Mouse (Mus musculus) lung, postnatal 0 days (tissue): ENCODE data around the gene Spryd3. TPM values are rescaled to one million over a fixed set of nuclear protein-coding genes. Genes with fewer than 3 reads are reported as not detected.
"Not testable (repeated sequence)": the region's sequence is repeated elsewhere in the genome, so short reads cannot be mapped to it uniquely, and the experiment has no call there.

ENCODE experiments used
- ATAC-seq: fragments of 200-750 bp; cut with Nextera tagmentation; 2 replicates; pipeline ENCODE4 v1.8.0; 2017; ENCODE audit warnings: moderate library complexity
- DNase-seq: peaks from one replicate; pipeline ENCODE4 v3.0.0-alpha.2; 2016; ENCODE audit warnings: low spot score
- H3K27ac ChIP-seq: fragments of 300-500 bp; sonication (generic); 2 replicates; pipeline ENCODE4 v1.5.1; 2014; ENCODE audit warnings: antibody characterized with exemption, mild to moderate bottlenecking, low read length, mixed read lengths
- H3K27me3 ChIP-seq: fragments of 300-500 bp; sonication (generic); replicated peaks from 2 replicates; pipeline ENCODE4 v1.6.1; 2014; ENCODE audit warnings: low read length, mixed read lengths; ENCODE audit not compliant: insufficient read depth
- H3K36me3 ChIP-seq: fragments of 300-500 bp; sonication (generic); 2 replicates; pipeline ENCODE4 v1.6.1; 2014; ENCODE audit warnings: low read length, mixed read lengths; ENCODE audit not compliant: insufficient read depth
- H3K4me1 ChIP-seq: fragments of 300-500 bp; sonication (generic); 2 replicates; pipeline ENCODE4 v1.6.1; 2014; ENCODE audit warnings: antibody characterized with exemption, low read depth, low read length, mixed read lengths; ENCODE audit not compliant: insufficient read depth
- H3K4me2 ChIP-seq: fragments of 300-500 bp; sonication (generic); replicated peaks from 2 replicates; pipeline ENCODE4 v1.6.1; 2014; ENCODE audit warnings: low read depth, mild to moderate bottlenecking, low read length, moderate library complexity, mixed read lengths
- H3K4me3 ChIP-seq: fragments of 300-500 bp; sonication (generic); 2 replicates; pipeline ENCODE4 v1.5.1; 2014; ENCODE audit warnings: low read depth, low read length
- H3K9ac ChIP-seq: fragments of 300-500 bp; sonication (generic); replicated peaks from 2 replicates; pipeline ENCODE4 v1.6.1; 2014; ENCODE audit warnings: low read depth, mild to moderate bottlenecking
- H3K9me3 ChIP-seq: fragments of 300-500 bp; sonication (generic); 2 replicates; pipeline ENCODE4 v1.6.1; 2016; ENCODE audit warnings: low read length, mixed read lengths
- CTCF ChIP-seq: IDR thresholded peaks from 2 replicates; pipeline ENCODE4 v1.5.1; 2016; ENCODE audit warnings: antibody characterized with exemption, mild to moderate bottlenecking
- EP300 ChIP-seq: IDR thresholded peaks from 2 replicates; pipeline ENCODE4 v1.6.1; 2016; ENCODE audit warnings: antibody characterized with exemption, mild to moderate bottlenecking, control low read depth
- WGBS: fragments of 180-500 bp; shearing (Covaris S2); extraction: QIAGEN DNeasy Blood & Tissue Kit; methylation state at CpG from one replicate; pipeline ENCODE4 v1.1.7; 2014; 5-methylcytosine and 5-hydroxymethylcytosine counted together
- polyA plus RNA-seq: library from polyadenylated mRNA; unstranded; fragments of >200 nt; fragmentation: Nextera tagmentation; extraction: Ambion mirVana; gene quantifications from 2 replicates; pipeline ENCODE4 v1.2.1, GENCODE M21; 2015

The Spryd3 gene
- polyA plus RNA-seq, 1 experiment from 2014 or later = 22.2 TPM

GRCm38 (mm10) chr15:102079924-102080323, 56.1 kb downstream of the Spryd3 start:
- 0 out of 2 replicates have a peak, but pooled peaks have one; percentile 6 for TF ChIP-seq CTCF
- not testable (repeated sequence) for H3K4me1 ChIP-seq, ATAC-seq, H3K27ac ChIP-seq, H3K27me3 ChIP-seq, DNase-seq, H3K9ac ChIP-seq, H3K9me3 ChIP-seq, H3K4me3 ChIP-seq, H3K4me2 ChIP-seq
- WGBS = 69% methylated on average over 8 of the region's 8 CpGs
- peaks cover 19% of the 10 kb centered on the region; the same call in 1 of the 2 replicates for H3K36me3 ChIP-seq

- Histone ChIP-seq H3K27ac (no peak overlapping the region), H3K36me3 (peaks cover 13% of the 10 kb centered on the region; the same call in 1 of the 2 replicates), H3K4me1 (peaks cover 9% of the 10 kb centered on the region; the same call in 1 of the 2 replicates), H3K9me3 (no peaks in the 10 kb centered on the region), H3K4me3 (no peak overlapping the region), H3K27me3 (no peaks in the 10 kb centered on the region), H3K9ac (no peak overlapping the region), H3K4me2 (no peak overlapping the region)
- ATAC-seq = no peak
- TF ChIP-seq EP300 (no peak), CTCF (no peak)
- no peak for DNase-seq
- WGBS = 59% methylated on average over 4 of the region's 4 CpGs
These were observed 56.8 kb downstream of the Spryd3 start for GRCm38 (mm10) chr15:102079221-102079620.

DNA sequence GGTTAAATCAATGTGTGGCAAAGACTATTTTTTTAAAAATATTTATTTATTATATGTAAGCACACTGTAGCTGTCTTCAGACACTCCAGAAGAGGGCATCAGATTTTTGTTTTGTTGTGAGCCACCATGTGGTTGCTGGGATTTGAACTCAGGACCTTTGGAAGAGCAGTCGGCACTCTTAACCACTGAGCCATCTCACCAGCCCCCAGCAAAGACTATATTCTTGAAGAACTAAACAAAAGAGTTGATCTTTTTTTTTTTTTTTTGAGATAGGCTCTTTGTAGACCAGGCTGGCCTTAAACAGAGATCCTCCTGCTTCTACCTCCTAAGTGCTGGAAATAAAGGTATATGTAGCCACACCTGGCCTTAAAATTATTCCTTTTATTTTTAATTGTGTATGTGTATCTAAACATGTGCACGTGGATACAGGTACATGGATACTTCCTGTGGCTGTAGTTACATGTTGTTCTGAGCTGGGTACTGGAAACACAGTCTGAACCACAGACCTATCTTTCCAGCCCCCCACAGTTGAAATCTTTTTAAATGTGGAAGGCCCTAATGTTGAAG, 58.8 kb downstream of the Spryd3 start:
- H3K27me3 ChIP-seq = no peaks in the 10 kb centered on the region
- H3K4me2 ChIP-seq = no peak overlapping the region
- 0 out of 2 replicates have a peak, but pooled peaks cover 2% of the 10 kb centered on the region for H3K36me3 ChIP-seq
- DNase-seq (no peak), ATAC-seq (no peak)
- no peak overlapping the region for H3K27ac ChIP-seq
- no peaks in the 10 kb centered on the region for H3K9me3 ChIP-seq
- H3K4me3 ChIP-seq = no peak overlapping the region
- peaks cover 9% of the 10 kb centered on the region; the same call in 1 of the 2 replicates for H3K4me1 ChIP-seq
- 77% methylated on average over 2 of the region's 2 CpGs for WGBS
- H3K9ac ChIP-seq = no peak overlapping the region
- TF ChIP-seq CTCF = no peak
- no peak for TF ChIP-seq EP300

GRCm38 (mm10) chr15:102074876-102075585, 61.0 kb downstream of the Spryd3 start:
- ATAC-seq (no peak), DNase-seq (peak; percentile 57)
- no peaks in the 10 kb centered on the region for H3K9me3 ChIP-seq
- 4% methylated on average over 11 of the region's 11 CpGs for WGBS
- H3K4me2 ChIP-seq = peak overlapping the region; percentile 93
- peaks cover 9% of the 10 kb centered on the region; the same call in 1 of the 2 replicates for H3K4me1 ChIP-seq
- TF ChIP-seq CTCF (no peak), EP300 (no peak)
- H3K9ac ChIP-seq = no peak overlapping the region; the same call in 1 of the 2 replicates
- H3K4me3 ChIP-seq = peak overlapping the region; percentile 97
- H3K27me3 ChIP-seq = no peaks in the 10 kb centered on the region
- 0 out of 2 replicates have a peak overlapping the region, but pooled peaks have one; percentile 95 for H3K27ac ChIP-seq
- H3K36me3 ChIP-seq = no peaks in the 10 kb centered on the region

- DNase-seq (peak; percentile 61), ATAC-seq (peak; percentile 44)
- Histone ChIP-seq H3K9me3 (no peaks in the 10 kb centered on the region), H3K36me3 (no peaks in the 10 kb centered on the region), H3K27me3 (no peaks in the 10 kb centered on the region), H3K4me3 (peak overlapping the region; percentile 97), H3K4me1 (peaks cover 9% of the 10 kb centered on the region; the same call in 1 of the 2 replicates), H3K4me2 (peak overlapping the region; percentile 93), H3K27ac (peak overlapping the region; percentile 95), H3K9ac (peak overlapping the region; percentile 91)
- 2% methylated on average over 51 of the region's 57 CpGs for whole genome bisulfite sequencing
- TF ChIP-seq EP300 (no peak), CTCF (no peak)
These were observed 61.8 kb downstream of the Spryd3 start for GRCm38 (mm10) chr15:102074070-102074731.

DNA sequence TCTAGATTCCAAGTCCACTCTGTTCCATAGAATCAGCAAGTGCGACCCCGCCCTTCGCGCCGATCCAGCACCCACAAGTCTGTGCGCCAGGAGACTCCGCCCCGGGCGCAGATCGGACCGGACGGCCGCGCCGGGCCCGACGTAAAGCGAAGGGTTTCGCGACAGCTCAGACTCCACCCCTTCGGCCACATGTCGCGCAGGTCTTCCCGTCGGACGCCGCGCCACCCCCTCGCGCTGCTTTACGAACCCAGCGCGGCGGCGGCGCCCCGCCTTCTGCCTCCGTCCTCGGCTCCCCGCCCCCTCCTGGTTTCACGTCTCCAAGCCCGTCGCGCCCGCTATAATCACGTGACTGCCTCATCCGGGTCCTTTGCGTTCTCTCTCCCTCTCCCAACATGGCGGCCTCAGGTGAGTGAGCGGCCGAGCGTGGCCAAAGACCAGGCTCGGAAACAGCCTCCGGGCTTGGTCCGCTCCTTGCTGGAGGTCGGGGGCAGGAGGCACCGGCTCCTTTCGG, 62.4 kb downstream of the Spryd3 start, which contains the start of gene Eif4b:
Eif4b (plus strand) TSS at position 215 of the 511 bp plus-strand sequence.
- H3K36me3 ChIP-seq = no peaks in the 10 kb centered on the region
- TF ChIP-seq EP300 (no peak), CTCF (no peak; the same call in 1 of the 2 replicates)
- ATAC-seq = peak; percentile 96
- peak; percentile 100 for DNase-seq
- peak within 1 kb of the TSS; percentile 95 for H3K27ac ChIP-seq
- peak within 1 kb of the TSS; percentile 91 for H3K9ac ChIP-seq
- no peaks in the 10 kb centered on the region for H3K27me3 ChIP-seq
- H3K9me3 ChIP-seq = no peaks in the 10 kb centered on the region
- WGBS = under 1% methylated on average over 55 of the region's 58 CpGs
- peaks cover 9% of the 10 kb centered on the region; the same call in 1 of the 2 replicates for H3K4me1 ChIP-seq
- peak within 1 kb of the TSS; percentile 97 for H3K4me3 ChIP-seq
- H3K4me2 ChIP-seq = peak within 1 kb of the TSS; percentile 93
